Mouse (Mus musculus) gastrocnemius, adult 2 months (tissue): ENCODE results near the gene Gm11032. TPM values are rescaled to one million over a fixed set of nuclear protein-coding genes. Genes with fewer than 3 reads are reported as not detected.
"Not testable (repeated sequence)": the region's sequence is repeated elsewhere in the genome, so short reads cannot be mapped to it uniquely, and the experiment has no call there.

Experiments used
- DNase-seq: peaks from one replicate; pipeline ENCODE4 v3.0.0; 2022
- H3K27ac ChIP-seq: fragments of 200-600 bp; 2 replicates; pipeline ENCODE4 v1.8.1; 2022; ENCODE audit warnings: mild to moderate bottlenecking
- H3K4me3 ChIP-seq: fragments of 200-600 bp; 2 replicates; pipeline ENCODE4 v1.8.1; 2022; ENCODE audit warnings: mild to moderate bottlenecking, moderate library complexity
- CTCF ChIP-seq: fragments of 200-600 bp; IDR thresholded peaks from 2 replicates; pipeline ENCODE4 v1.8.1; 2022; ENCODE audit warnings: antibody characterized with exemption, mild to moderate bottlenecking, moderate library complexity
- intact Hi-C: fragments of 180-260 bp; cut with DNase I; formaldehyde crosslinking; loops from one replicate; pipeline ENCODE4 v1.15.1; 2025
- long read RNA-seq, 2 experiments: library from polyadenylated mRNA; stranded (forward); transcript quantifications; one replicate each; pipeline ENCODE4 v2.0.0; 2021
- total RNA-seq, 2 experiments: library from RNA; stranded (reverse); gene quantifications; 2 replicates each; pipeline ENCODE4 v1.2.3; 2021

Gm11032 gene
- total RNA-seq: not detected
- long read RNA-seq, experiment 1: 0 reads
- long read RNA-seq, experiment 2: 0 reads

DNA sequence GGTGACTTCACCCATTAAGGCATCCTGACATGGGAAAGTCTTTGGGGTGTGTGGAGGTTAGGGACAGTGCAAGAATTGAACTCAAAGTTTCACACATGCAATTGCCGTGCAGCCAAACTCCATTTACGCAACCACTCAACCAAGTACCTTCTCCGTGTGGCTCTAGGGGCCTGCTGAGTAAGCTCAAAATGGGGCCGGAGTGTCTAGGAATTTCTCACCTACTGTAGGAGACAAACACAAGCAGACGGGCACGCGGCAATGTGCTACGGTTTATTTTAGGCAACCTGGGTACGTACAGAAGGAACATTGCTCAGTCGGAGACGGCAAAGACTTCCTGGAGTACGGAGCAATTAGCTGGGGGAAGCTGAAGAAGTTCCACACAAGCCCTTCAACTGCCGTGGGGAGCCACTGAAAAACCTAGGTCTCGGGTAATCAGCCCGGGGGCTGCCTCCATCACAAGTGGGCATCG, at the start of gene Gm11032:
TSS of gene Gm11032 (plus strand) at position 51 of the 469 bp plus-strand sequence.
- Histone ChIP-seq H3K27ac (peak within 1 kb of the TSS; percentile 68), H3K4me3 (peak within 1 kb of the TSS; percentile 45)
- intact Hi-C loops: no loop called here
- TF ChIP-seq CTCF: no peak
- peak; percentile 29 for DNase-seq

DNA sequence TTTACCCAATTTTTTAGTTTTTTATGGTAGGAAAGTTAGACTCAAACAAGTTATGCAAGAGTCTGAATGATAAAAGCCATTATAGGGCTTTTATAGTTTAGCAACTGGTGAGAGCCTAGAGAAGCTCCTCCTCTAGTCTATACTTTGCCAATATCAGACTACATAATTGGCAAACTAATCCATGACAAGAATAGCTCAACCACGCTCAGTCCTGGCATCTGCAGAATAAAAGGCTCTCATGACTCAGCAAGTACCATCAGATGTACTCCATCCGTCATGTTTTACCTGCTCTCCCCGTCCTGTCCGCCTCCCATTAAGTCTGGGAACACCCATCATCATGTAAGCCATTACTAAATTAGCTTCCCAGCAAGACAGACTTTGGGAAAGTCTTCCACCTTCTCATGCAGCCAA, 48.4 kb upstream of the Gm11032 start:
- Histone ChIP-seq H3K27ac (peak overlapping the region; percentile 84), H3K4me3 (peak overlapping the region; percentile 48)
- DNase-seq: peak; percentile 47
- no peak for TF ChIP-seq CTCF
- intact Hi-C loops: no loop called here

DNA sequence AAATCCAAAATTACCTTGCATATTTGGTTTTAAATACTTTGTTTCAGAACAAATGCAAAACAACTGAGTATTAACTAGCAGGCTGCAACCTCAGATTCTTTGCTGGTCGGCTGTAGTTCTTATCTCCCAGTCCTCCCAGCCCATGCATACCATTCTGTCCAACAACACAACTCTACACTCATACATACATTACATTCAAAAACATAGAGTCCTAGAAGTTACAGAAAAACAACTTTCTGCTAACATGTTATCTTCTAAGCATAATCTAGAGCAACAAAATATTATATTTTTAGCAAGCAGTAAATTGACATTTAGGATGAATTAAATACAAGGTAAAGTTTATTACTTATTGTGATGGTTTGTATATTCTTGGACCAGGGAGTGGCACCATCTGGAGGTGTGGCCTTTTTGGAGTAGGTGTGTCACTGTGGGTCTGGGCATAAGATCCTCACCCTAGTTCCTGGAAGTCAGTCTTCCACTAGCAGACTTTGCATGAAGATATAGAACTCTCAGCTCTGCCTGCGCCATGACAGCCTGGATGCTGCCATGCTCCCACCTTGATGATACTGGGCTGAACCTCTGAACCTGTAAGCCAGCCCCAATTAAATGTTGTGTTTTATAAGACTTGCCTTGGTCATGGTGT, 43.7 kb upstream of the Gm11032 start:
- DNase-seq, H3K4me3 ChIP-seq, intact Hi-C loops: not testable (repeated sequence)
- peak overlapping the region; percentile 16; the same call in 1 of the 2 replicates for H3K27ac ChIP-seq

DNA sequence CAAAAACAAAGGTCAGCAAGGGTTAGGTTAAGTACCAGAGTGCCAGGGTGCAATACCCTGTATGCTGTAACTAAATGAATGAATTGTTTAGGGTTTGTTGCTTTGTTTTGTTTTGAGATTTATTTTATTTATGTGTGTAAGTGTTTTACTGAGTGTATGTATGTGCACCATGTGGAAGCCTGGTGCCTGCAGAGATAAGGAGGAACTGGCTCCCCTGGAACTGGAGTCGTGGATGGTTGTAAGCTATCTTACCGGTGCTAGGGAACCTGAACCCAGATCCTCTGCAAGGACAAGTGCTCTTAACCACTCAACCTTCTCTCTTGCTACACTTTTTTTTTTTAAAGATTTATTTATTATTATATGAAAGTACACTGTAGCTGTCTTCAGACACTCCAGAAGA, 42.8 kb upstream of the Gm11032 start:
- intact Hi-C loops: no loop called here
- TF ChIP-seq CTCF: no peak
- no peak for DNase-seq

DNA sequence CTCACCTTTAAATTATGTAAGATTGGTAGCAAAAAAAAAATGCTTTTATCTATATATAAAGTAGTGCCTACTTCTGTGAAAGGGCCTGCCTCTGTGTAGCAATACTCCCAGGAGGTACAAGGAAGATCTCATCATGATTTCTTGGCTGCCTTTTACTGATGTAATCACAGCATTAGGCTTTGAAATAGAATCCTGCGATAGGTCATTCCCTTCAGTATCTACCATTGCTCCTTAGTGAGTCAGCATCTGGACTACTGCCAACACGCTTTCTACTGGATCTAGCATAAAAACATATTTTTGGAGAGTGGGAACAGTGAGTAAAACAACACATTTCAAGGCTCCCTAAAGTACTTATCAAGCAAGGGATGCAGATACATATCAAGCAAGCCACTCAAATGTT, 41.2 kb upstream of the Gm11032 start:
- DNase-seq: peak; percentile 78
- H3K4me3 ChIP-seq: peak overlapping the region; percentile 13; the same call in 1 of the 2 replicates
- TF ChIP-seq CTCF: no peak
- peak overlapping the region; percentile 80 for H3K27ac ChIP-seq
- intact Hi-C loops: no loop called here

More for the DNA sequence above, 42.8 kb upstream of the Gm11032 start:
- H3K27ac ChIP-seq: peak overlapping the region; percentile 52; the same call in 1 of the 2 replicates
- H3K4me3 ChIP-seq: no peak overlapping the region

DNA sequence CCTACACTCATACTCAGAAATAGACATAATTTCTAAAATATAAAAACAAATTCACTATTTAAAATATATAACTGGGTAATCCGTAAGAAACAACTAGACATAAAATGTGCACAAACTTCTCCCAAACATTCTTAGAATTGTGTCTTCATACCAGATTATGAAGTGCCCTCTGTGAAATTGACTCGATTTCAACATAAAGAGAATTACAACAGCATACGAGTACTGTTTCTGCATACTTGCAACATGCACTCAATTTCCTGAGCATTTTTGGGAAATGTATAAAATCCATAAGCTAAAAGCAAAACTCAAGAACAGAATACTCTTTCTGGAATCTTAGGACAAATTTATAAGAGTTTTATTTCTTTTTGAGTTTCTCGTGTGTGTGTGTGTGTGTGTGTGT, 28.1 kb upstream of the Gm11032 start:
- intact Hi-C loops: loop anchor here (5.0 kb wide), 2 partner anchors 55 to 90 kb away; no protein-coding TSS in a partner anchor
- no peak for TF ChIP-seq CTCF

DNA sequence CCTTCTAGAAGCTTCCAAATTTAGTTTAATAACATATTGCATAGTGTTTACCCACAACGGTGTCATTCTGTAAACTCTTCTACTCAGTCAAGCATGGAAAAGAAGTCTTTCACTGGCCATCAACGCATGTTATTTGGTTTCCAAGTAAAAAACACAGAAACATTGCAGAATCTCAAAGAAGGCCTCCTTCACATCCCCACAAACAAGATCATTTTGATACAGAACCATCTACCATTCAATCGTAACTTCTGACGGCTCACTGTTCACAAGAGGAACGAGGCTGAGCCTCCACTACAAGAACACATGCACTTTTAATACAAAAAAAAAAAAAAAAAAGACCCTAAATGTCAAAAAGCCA, 26.4 kb upstream of the Gm11032 start:
- TF ChIP-seq CTCF: no peak
- H3K4me3 ChIP-seq: peak overlapping the region; percentile 92
- H3K27ac ChIP-seq: peak overlapping the region; percentile 98
- intact Hi-C loops: loop anchor here (5.0 kb wide), 2 partner anchors 56 to 91 kb away; no protein-coding TSS in a partner anchor
- no peak for DNase-seq

More for the DNA sequence above, 28.1 kb upstream of the Gm11032 start:
- peak overlapping the region; percentile 63; the same call in 1 of the 2 replicates for H3K27ac ChIP-seq
- H3K4me3 ChIP-seq: no peak overlapping the region
- no peak for DNase-seq

DNA sequence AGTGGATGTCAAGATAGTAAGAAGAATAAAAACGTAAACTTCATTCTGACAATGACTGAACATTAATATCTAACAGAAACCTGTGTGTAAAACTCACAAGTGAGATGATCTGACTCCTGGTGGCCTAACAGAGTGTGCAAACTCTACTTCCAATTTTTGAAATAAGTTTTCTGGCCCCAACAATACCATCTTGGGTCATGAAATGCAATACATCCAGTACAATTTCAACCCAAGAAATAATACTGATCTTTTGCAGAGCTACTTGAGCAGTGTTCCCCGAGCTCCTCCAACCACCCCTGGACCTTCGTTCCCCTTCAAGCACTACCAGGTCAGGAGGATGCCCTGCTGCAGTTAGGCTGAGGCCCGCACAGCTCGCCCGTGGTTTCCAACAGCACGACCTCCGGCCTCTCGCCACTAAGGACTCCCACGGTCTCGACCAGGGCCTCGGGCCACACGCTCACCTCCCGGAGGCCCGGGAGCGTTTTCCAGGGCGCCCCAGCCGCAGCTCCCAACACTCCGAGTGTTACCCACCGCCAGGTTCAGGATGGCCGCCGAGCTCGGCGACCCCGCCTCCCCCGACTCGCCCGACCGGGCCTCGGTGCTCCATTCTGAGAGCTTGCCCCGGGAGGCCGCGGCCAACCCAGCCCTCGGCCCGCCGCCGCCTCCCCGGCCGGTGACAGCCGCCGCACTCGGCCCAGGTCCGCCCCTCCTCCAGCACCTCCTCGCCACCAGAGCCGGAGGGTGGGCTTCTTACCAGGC, 25.8 kb upstream of the Gm11032 start:
- peak; percentile 31 for TF ChIP-seq CTCF
- no peak for DNase-seq
- Histone ChIP-seq H3K27ac (peak overlapping the region; percentile 98), H3K4me3 (peak overlapping the region; percentile 92)
- intact Hi-C loops: loop anchor here (2.0 to 5.0 kb wide), 3 partner anchors 43 to 92 kb away; partner anchors contain the start of gene Ascc2

DNA sequence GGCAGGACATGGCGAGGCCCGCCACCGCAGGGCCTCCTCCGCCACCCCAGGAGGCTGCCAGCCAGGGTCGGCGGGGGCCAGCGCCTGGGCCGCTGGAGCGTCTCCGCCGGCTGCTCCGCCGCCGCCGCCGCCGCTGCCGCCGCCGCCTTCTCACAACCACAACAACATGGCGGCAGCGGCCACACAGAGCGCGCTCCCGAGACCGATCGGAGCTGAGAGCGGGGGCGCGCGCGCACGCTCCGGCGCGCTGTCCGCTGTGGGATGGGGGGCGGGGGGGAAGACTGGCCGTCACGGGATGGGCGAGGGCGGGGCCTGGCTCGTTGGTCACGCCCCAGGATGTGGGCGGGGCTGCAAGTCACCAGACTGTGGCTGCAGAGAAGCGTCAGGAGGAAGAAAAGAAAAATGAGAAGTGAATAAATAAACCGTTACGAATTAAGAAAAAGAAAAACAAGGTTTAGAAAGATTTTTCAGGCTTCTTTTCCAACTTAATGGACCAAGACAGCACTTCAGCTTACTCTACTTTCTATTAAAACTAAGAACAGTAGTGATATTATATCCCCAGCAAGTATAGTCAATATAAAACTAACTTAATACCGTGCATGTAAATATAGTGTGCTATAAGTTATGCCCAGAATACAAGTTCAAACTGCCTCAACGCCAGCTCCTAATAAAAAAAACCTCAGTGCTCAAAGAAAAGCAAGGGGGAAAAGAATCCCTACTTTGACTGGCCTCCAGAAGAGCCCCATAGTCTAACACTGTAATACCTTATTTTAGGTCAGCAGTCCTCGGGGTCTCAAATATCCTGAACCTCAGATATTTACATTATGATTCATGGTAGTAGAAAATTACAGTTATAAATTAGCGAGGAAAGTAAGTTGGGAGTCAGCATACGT, 25.0 kb upstream of the Gm11032 start, which contains the start of gene Mtmr3:
TSS of gene Mtmr3 (minus strand) at position 256 of the 893 bp plus-strand sequence.
- DNase-seq: peak; percentile 98
- intact Hi-C loops: loop anchor here (2.0 to 5.0 kb wide), 3 partner anchors 42 to 93 kb away; partner anchors contain the start of gene Ascc2
- Histone ChIP-seq H3K4me3 (peak within 1 kb of the TSS; percentile 92), H3K27ac (peak within 1 kb of the TSS; percentile 98)
- TF ChIP-seq CTCF: no peak

DNA sequence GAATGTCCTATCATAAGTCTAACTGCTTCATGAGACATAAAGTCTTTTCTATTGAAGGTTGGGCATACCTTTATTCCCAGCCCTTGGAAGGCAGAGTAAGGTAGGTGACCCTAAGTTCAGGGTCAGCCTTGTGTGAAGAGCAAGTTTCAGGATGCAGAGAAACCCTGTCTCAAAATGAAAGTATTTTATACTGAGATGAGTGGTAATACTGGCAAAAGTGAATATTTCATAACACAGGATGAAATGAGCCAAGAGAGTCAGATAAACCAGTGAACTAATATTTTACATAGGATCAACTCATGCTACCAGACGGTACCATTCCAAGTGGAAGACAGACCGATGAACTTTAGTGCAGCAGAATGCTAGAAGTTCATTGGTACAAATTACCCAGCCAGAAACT, 21.5 kb upstream of the Gm11032 start:
- TF ChIP-seq CTCF: no peak
- no peak for DNase-seq
- no peak overlapping the region for H3K4me3 ChIP-seq
- peak overlapping the region; percentile 1; the same call in 1 of the 2 replicates for H3K27ac ChIP-seq
- intact Hi-C loops: no loop called here

DNA sequence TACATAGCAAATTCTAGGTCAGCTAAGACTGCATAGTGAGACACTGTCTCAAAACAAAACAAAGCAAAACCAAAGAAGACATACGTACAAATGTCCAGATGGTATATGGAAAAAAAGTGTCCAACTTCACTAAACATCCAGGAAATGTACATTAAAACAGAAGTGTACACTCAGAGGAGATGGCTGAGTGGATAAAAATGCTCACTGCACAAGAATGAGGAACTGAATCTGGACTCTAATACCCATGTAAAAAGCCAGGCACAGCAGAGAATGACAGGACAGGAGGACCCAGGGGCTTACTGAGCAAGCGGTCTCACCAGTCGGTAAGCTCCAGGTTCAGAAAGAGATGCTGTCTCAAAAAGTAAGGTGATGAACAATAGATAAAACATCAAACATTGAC, 20.0 kb upstream of the Gm11032 start:
- DNase-seq: no peak
- no peak for TF ChIP-seq CTCF
- Histone ChIP-seq H3K27ac (no peak overlapping the region), H3K4me3 (no peak overlapping the region)
- intact Hi-C loops: no loop called here

DNA sequence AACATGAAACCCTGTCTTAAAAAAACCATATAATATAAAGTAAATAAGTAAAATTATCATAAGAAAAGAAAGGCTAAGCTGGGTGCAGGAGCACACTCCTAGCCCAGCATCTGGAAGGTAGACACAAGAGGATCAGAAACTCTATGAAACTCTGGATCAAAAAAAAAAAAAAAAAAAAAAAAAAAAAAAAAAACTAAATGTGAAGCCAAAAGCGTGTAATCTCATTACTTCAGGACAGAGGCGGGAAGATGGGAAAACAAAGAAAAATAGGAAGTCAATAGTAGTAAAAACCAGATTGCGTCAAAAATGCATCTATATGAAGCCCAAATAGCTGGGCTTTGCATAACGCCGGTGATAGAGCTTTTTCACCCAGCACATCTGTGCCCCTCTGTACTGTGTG, 18.0 kb upstream of the Gm11032 start:
- H3K27ac ChIP-seq: peak overlapping the region; percentile 91
- TF ChIP-seq CTCF: no peak
- intact Hi-C loops: no loop called here
- H3K4me3 ChIP-seq: no peak overlapping the region; the same call in 1 of the 2 replicates
- DNase-seq: no peak
